In the genomic region with DNA sequence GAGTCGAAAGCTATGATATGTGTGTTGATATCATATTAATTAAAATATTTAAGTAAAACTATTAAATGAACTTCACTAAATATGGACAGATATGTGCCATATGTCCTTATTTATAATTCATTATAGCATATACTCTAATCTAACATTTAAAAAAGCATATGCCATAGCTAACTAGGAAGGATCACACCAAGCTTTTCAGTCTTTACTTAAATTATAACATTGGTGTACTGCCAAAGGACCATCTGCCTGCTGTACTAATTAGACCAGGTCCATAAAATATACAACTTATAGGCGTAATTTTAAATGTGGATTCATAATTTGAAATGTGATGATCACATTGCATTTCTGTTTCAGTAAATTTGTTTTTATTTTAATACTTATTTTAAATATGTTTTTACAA, we compare ENCODE assay signal across 13 mouse cellular contexts.
"Had no signal": no experiment of that assay in that cellular context is flagged by ENCODE, and none has a peak within 500 bp of the region (broad histone marks: within the 10 kb centered on the region; RNA-seq: fewer than 3 reads in every experiment).

No protein-coding gene starts in this region.

- H3K4me2 ChIP-seq: lung, embryonic 14.5 days; midbrain, embryonic 12.5 days; neural tube, embryonic 12.5 days; stomach, embryonic 15.5 days had no signal

- H3K9me3 ChIP-seq: midbrain, embryonic 10.5 days; midbrain, embryonic 12.5 days; neural tube, embryonic 12.5 days; stomach, embryonic 15.5 days had no signal

- DNase-seq: lung, adult 18-20 months; lung, embryonic 14.5 days; lung, postnatal 10 days; lung, postnatal 4 days; midbrain, embryonic 14.5 days; right cerebral cortex, postnatal 14 days; thymus, postnatal 14 days; thymus, postnatal 36 days had no signal

- H3K27me3 ChIP-seq: midbrain, embryonic 12.5 days; neural tube, embryonic 12.5 days; stomach, embryonic 15.5 days had no signal

- H3K36me3 ChIP-seq: midbrain, embryonic 10.5 days; midbrain, embryonic 12.5 days; neural tube, embryonic 12.5 days; stomach, embryonic 15.5 days had no signal

- H3K4me1 ChIP-seq: midbrain, embryonic 10.5 days; midbrain, embryonic 12.5 days; neural tube, embryonic 12.5 days; stomach, embryonic 15.5 days had no signal

- H3K4me3 ChIP-seq: midbrain, embryonic 10.5 days; midbrain, embryonic 12.5 days; neural tube, embryonic 12.5 days; stomach, embryonic 15.5 days had no signal

- H3K9ac ChIP-seq: lung, embryonic 14.5 days; midbrain, embryonic 12.5 days; neural tube, embryonic 12.5 days; stomach, embryonic 15.5 days had no signal

- H3K27ac ChIP-seq: midbrain, embryonic 10.5 days; midbrain, embryonic 12.5 days; neural tube, embryonic 12.5 days; stomach, embryonic 15.5 days; stomach, postnatal 0 days had no signal
